ENCODE assay signal across 1 mouse cellular context in genomic region chr13:44554686-44555463, GRCm38 (mm10).
TF ChIP-seq lines count a peak whose summit lies in the region.

No protein-coding gene starts in this region.

TF ChIP-seq in CH12.LX, 34 proteins besides CTCF, POLR2A, EP300 and RAD21 (continued from another document):
- TF ChIP-seq GABPA (IDR thresholded peaks at IDR 0.05; ENCODE audit: insufficient replicate concordance, low read depth, low read length) (no peak), IRF4 (IDR thresholded peaks at IDR 0.05; ENCODE audit: low read depth, low read length) (no peak), KAT2A (IDR thresholded peaks at IDR 0.05; ENCODE audit: insufficient replicate concordance, low read length) (no peak), MAFK (IDR thresholded peaks at IDR 0.05; ENCODE audit: insufficient replicate concordance, low read length) (no peak), NELFE (IDR thresholded peaks at IDR 0.05; ENCODE audit: low read depth, low read length) (no peak), TBP (conservative IDR thresholded peaks at IDR 0.05; ENCODE audit: low read depth, low read length) (no peak), BHLHE40 (IDR thresholded peaks at IDR 0.05; ENCODE audit: low read depth, low read length) (no peak), ZC3H11A (IDR thresholded peaks at IDR 0.05; ENCODE audit: low read depth, low read length) (no peak), USF2 (conservative IDR thresholded peaks at IDR 0.05; ENCODE audit: low read depth, low read length) (no peak), ETS1 (conservative IDR thresholded peaks at IDR 0.05; ENCODE audit: low read depth, low read length) (no peak)
